Mouse (Mus musculus) kidney, embryonic 14.5 days (tissue): ENCODE measurements at regions not wholly inside any gene's neighbourhood (a gene's known extent, or its start where the extent isn't known, plus 50 kb on each side); places are given as distances from the start of the nearest gene placed in this dataset.

Source experiments
- ATAC-seq: fragments of 200-750 bp; cut with Nextera tagmentation; 2 replicates; pipeline ENCODE4 v1.8.0; 2017; ENCODE audit warnings: moderate number of reproducible peaks, mild to moderate bottlenecking, moderate TSS enrichment, moderate library complexity; ENCODE audit not compliant: low FRiP score, low TSS enrichment
- H3K27ac ChIP-seq: fragments of 300-500 bp; sonication (generic); 2 replicates; pipeline ENCODE4 v1.5.1; 2014; ENCODE audit warnings: low read depth, mild to moderate bottlenecking, low read length, moderate library complexity, mixed read lengths
- H3K27me3 ChIP-seq: fragments of 300-500 bp; sonication (generic); 2 replicates; pipeline ENCODE4 v1.6.1; 2014; ENCODE audit warnings: mild to moderate bottlenecking, low read length; ENCODE audit not compliant: control insufficient read depth, insufficient read depth
- H3K36me3 ChIP-seq: fragments of 300-500 bp; sonication (generic); 2 replicates; pipeline ENCODE4 v1.6.1; 2014; ENCODE audit warnings: low read length, mixed read lengths; ENCODE audit not compliant: control insufficient read depth, insufficient read depth
- H3K4me1 ChIP-seq: fragments of 300-500 bp; sonication (generic); 2 replicates; pipeline ENCODE4 v1.6.1; 2014; ENCODE audit warnings: low read length, mixed read lengths; ENCODE audit not compliant: control insufficient read depth, insufficient read depth
- H3K4me2 ChIP-seq: fragments of 300-500 bp; sonication (generic); replicated peaks from 2 replicates; pipeline ENCODE4 v1.6.1; 2014; ENCODE audit warnings: low read depth, mild to moderate bottlenecking, low read length
- H3K4me3 ChIP-seq: fragments of 300-500 bp; sonication (generic); 2 replicates; pipeline ENCODE4 v1.5.1; 2014; ENCODE audit warnings: mild to moderate bottlenecking, low read length
- H3K9ac ChIP-seq: fragments of 300-500 bp; sonication (generic); 2 replicates; pipeline ENCODE4 v1.6.1; 2014; ENCODE audit warnings: low read depth, mild to moderate bottlenecking, low read length, moderate library complexity
- H3K9me3 ChIP-seq: fragments of 300-500 bp; sonication (generic); 2 replicates; pipeline ENCODE4 v1.6.1; 2016; ENCODE audit warnings: low read length; ENCODE audit not compliant: control insufficient read depth
- WGBS: fragments of 180-500 bp; shearing (Covaris S2); extraction: QIAGEN DNeasy Blood & Tissue Kit; methylation state at CpG from one replicate; pipeline ENCODE4 v1.1.7; 2014; 5-methylcytosine and 5-hydroxymethylcytosine counted together

- Histone ChIP-seq H3K9me3 (no peaks in the 10 kb centered on the region), H3K27ac (no peak overlapping the region), H3K36me3 (no peaks in the 10 kb centered on the region), H3K9ac (no peak overlapping the region), H3K4me2 (no peak overlapping the region), H3K4me1 (no peaks in the 10 kb centered on the region), H3K4me3 (no peak overlapping the region), H3K27me3 (no peaks in the 10 kb centered on the region)
- no peak for ATAC-seq
- 45% methylated on average over 1 of the region's 1 CpGs for WGBS
Observed at GRCm38 (mm10) chr8:103314279-103315022, 529.0 kb upstream of the Cdh11 start.

DNA sequence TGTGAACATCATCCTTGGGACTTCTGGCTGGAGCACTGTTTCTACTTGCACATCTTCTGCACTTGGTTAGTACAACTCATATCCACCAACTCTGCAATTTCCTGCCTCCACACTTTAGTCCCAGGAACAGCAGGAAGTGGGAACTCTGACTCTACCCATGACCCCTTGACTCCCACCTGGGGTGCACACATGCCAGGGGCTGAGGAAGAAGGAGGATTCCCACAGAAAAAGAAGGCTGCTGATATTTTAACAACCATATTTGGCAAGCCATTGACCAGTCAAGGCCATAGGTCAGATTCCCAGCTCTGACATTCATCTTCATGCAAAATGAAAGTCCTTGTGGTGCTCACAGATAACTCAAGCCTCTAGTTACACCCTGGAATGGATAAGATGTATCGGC is 530.3 kb upstream of the Cdh11 start:
- Histone ChIP-seq H3K27me3 (no peaks in the 10 kb centered on the region), H3K9ac (no peak overlapping the region), H3K4me2 (no peak overlapping the region), H3K27ac (no peak overlapping the region), H3K4me1 (no peaks in the 10 kb centered on the region), H3K9me3 (no peaks in the 10 kb centered on the region), H3K4me3 (no peak overlapping the region), H3K36me3 (no peaks in the 10 kb centered on the region)
- 92% methylated on average over 1 of the region's 1 CpGs for WGBS
- no peak for ATAC-seq

DNA sequence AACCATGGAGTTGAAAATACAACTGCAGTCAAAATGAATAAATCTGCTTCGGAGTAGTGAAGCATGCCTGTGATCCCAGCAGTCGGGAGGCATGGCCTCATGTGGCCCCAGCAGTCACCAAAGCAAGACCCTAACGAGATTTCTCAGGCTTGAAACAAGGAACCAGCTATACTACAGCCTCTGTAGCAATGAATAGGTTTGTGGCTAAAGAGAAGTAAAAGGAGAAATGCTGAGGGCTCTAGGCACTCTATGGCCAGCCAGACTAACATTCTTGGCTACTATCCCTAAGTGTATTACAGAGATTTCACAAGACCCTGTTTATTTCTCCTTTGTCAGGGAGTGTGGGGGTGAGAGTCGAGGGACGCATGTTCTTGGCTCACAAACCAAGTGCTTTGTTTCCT is 531.2 kb upstream of the Cdh11 start:
- Histone ChIP-seq H3K4me3 (no peak overlapping the region), H3K4me1 (no peaks in the 10 kb centered on the region), H3K9me3 (no peaks in the 10 kb centered on the region), H3K4me2 (no peak overlapping the region), H3K36me3 (no peaks in the 10 kb centered on the region), H3K27ac (no peak overlapping the region), H3K9ac (no peak overlapping the region), H3K27me3 (no peaks in the 10 kb centered on the region)
- 38% methylated on average over 5 of the region's 5 CpGs for WGBS
- ATAC-seq: peak; percentile 35; the same call in 1 of the 2 replicates

GRCm38 (mm10) chr8:103317149-103317725 is 531.8 kb upstream of the Cdh11 start:
- Histone ChIP-seq H3K27me3 (no peaks in the 10 kb centered on the region), H3K27ac (no peak overlapping the region), H3K4me2 (no peak overlapping the region), H3K9ac (no peak overlapping the region), H3K4me1 (no peaks in the 10 kb centered on the region), H3K4me3 (no peak overlapping the region), H3K9me3 (no peaks in the 10 kb centered on the region), H3K36me3 (no peaks in the 10 kb centered on the region)
- 76% methylated on average over 2 of the region's 2 CpGs for WGBS
- no peak for ATAC-seq

- no peak overlapping the region for H3K9ac ChIP-seq
- no peaks in the 10 kb centered on the region for H3K9me3 ChIP-seq
- no peaks in the 10 kb centered on the region for H3K27me3 ChIP-seq
- no peaks in the 10 kb centered on the region for H3K36me3 ChIP-seq
- no peak for ATAC-seq
- H3K4me2 ChIP-seq: no peak overlapping the region
- no peak overlapping the region for H3K4me3 ChIP-seq
- H3K27ac ChIP-seq: no peak overlapping the region
- H3K4me1 ChIP-seq: no peaks in the 10 kb centered on the region
Observed at GRCm38 (mm10) chr8:103324016-103324665, 538.7 kb upstream of the Cdh11 start.

GRCm38 (mm10) chr8:103331415-103331814 is 546.0 kb upstream of the Cdh11 start:
- 77% methylated on average over 2 of the region's 2 CpGs for WGBS
- Histone ChIP-seq H3K4me3 (no peak overlapping the region), H3K27me3 (no peaks in the 10 kb centered on the region), H3K4me2 (no peak overlapping the region), H3K4me1 (no peaks in the 10 kb centered on the region), H3K36me3 (no peaks in the 10 kb centered on the region), H3K27ac (no peak overlapping the region), H3K9ac (no peak overlapping the region), H3K9me3 (no peaks in the 10 kb centered on the region)
- no peak for ATAC-seq

- Histone ChIP-seq H3K4me1 (no peaks in the 10 kb centered on the region), H3K4me3 (no peak overlapping the region), H3K27me3 (no peaks in the 10 kb centered on the region), H3K36me3 (no peaks in the 10 kb centered on the region), H3K9me3 (no peaks in the 10 kb centered on the region), H3K9ac (no peak overlapping the region), H3K4me2 (no peak overlapping the region), H3K27ac (no peak overlapping the region)
- ATAC-seq: no peak
- WGBS: 95% methylated on average over 3 of the region's 3 CpGs
Observed at GRCm38 (mm10) chr8:103337314-103337713, 551.9 kb upstream of the Cdh11 start.

GRCm38 (mm10) chr8:103339042-103339441 is 553.6 kb upstream of the Cdh11 start:
- no peaks in the 10 kb centered on the region for H3K27me3 ChIP-seq
- no peaks in the 10 kb centered on the region for H3K4me1 ChIP-seq
- no peak for ATAC-seq
- H3K9me3 ChIP-seq: no peaks in the 10 kb centered on the region
- WGBS: 88% methylated on average over 2 of the region's 2 CpGs
- no peak overlapping the region for H3K27ac ChIP-seq
- no peak overlapping the region for H3K4me3 ChIP-seq
- no peaks in the 10 kb centered on the region for H3K36me3 ChIP-seq
- no peak overlapping the region for H3K4me2 ChIP-seq
- no peak overlapping the region for H3K9ac ChIP-seq

GRCm38 (mm10) chr8:103339951-103340350 is 554.5 kb upstream of the Cdh11 start:
- Histone ChIP-seq H3K4me1 (no peaks in the 10 kb centered on the region), H3K36me3 (no peaks in the 10 kb centered on the region), H3K4me2 (no peak overlapping the region), H3K27ac (no peak overlapping the region), H3K27me3 (no peaks in the 10 kb centered on the region), H3K9ac (no peak overlapping the region), H3K4me3 (no peak overlapping the region), H3K9me3 (no peaks in the 10 kb centered on the region)
- 96% methylated on average over 5 of the region's 5 CpGs for WGBS
- no peak for ATAC-seq
